Mouse (Mus musculus) embryo, embryonic 11 days (tissue): Measurements from ENCODE around the gene Olfr1009.
"Not testable (repeated sequence)": the region's sequence is repeated elsewhere in the genome, so short reads cannot be mapped to it uniquely, and the experiment has no call there.

Experiments
- DNase-seq: peaks from one replicate; pipeline ENCODE4 v3.0.0-alpha.2; 2015

The Olfr1009 gene

DNA sequence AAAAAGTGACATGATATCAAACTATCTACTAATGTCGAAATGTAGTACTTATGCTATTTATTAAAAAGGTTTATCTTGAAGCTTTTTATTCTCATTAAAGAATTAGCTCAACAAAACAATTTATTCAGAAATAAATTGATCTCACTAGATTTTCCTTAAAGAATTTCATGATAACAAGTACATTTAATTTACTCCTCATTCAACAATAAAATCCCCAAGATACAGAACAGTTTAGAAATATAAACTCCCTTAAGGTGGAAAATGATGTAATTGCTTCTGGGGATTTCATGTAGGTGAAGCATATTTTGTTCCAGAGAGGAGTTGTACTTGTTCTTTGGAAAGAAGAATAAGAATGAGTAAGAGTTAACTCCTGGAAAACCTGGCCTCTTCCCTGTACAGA lies at the start of gene Olfr1009:
TSS of gene Olfr1009 (plus strand) at position 301 of the 400 bp plus-strand sequence.
- DNase-seq: no peak

DNA sequence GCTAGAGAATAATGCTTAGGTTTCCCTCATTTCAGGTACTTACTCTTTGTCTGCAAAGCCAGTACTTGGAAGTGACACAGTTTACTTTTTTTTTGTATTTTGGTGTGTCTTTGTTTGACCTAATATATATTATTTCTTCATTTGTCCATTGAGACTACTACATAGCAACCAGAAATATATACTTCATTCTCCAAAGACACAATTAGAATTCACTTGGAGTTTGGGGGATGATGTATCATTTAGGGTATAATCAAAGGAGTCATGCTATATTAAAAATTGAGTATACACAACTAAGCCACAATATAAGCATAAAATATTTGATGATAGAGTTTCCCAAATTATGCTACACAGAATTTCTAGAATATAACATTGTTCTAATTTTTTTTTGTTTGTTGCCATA lies 36.6 kb upstream of the Olfr1009 start, which contains the start of gene Olfr1006:
TSS of gene Olfr1006 (minus strand) at position 101 of the 400 bp plus-strand sequence.
- DNase-seq: no peak

DNA sequence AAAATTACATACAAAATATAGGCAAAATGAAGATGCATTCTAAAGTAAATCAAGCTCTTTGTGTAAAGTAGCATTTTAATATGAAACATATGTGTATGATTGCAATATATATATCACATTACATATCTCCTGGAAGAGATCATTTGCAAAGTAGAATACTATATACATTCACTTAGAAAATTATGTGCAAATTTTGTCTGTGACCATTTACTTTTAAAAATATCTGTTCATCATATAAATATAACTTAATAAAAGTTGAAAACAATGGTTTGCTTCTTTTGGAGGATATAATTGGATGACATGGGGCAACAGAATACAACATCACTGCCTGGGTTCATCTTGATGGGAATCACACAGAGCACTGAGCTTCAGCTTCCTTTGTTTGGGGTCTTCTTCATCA lies 26.1 kb upstream of the Olfr1009 start, which contains the start of gene Olfr1008:
TSS of gene Olfr1008 (plus strand) at position 301 of the 400 bp plus-strand sequence.
- DNase-seq: no peak

DNA sequence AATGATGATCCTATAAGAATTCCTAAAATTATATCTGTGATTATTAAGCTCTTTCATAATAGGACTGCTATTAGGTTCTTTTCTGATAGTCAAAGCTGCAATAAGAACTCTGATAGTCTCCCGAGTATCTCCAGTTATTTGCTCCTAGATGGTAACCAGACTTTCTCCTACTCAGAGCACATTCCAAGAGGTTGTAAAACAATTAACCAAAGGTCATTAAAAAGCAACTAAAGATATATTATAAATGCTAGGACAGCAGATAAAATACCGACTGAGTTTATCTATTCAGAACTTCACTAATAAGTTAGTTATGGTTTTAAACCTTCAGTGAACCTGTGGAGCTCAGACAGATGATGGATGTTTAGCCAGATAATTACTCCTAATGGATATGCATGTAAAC lies 4.5 kb upstream of the Olfr1009 start:
- not testable (repeated sequence) for DNase-seq

DNA sequence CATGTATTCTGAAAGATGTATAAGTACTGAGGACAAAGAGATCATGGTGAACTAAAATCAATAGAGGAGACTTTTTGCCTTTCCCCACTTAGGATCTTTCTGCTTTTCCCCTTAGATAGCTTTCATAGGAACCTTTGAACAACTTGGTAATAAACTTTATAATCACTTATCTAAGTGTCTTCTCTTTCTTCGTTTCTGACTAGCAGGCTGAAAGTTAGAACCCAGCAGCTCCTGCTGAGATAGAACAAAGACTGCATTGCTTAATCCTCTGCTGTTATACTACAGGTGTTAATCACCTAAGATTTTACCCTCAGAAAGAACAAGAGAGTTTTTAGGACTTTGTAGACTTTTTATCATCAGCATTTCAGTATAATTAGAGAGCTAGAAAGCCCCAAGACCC lies 4.1 kb upstream of the Olfr1009 start:
- DNase-seq: no peak

DNA sequence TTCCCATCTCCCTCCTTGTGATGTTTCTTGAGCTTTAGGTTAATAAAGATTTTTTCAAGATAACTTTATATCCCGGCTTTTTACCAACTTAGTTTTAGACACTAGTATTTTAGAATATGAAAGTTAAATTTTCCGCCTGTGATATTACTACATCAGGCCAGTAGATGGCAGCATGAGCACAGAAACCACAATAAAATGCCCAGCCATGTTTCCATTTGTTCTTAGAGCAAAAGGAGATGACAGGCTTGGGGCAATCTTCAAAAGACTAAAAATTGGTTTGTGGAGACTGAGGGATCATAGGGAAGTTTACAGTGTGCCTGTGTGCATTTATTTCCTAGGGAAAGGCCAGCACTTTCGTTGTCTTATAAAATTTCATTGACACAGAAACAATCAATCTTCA lies 10.6 kb downstream of the Olfr1009 start:
- DNase-seq: peak; percentile 56

DNA sequence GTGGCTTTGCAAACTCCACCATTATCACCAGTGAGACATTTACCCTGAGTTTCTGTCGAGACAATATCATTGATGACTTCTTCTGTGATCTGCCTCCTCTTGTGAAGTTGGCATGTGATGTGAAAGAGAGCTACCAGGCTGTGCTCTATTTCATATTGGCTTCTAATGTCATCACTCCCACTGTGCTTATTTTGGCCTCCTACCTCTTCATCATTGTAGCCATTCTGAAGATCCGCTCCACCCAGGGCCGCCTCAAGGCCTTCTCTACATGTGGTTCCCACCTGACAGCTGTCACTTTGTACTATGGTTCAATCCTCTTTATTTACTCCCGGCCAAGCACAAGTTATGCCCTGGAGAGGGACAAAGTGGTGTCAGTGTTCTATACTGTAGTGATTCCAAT lies 38.6 kb downstream of the Olfr1009 start:
- no peak for DNase-seq

DNA sequence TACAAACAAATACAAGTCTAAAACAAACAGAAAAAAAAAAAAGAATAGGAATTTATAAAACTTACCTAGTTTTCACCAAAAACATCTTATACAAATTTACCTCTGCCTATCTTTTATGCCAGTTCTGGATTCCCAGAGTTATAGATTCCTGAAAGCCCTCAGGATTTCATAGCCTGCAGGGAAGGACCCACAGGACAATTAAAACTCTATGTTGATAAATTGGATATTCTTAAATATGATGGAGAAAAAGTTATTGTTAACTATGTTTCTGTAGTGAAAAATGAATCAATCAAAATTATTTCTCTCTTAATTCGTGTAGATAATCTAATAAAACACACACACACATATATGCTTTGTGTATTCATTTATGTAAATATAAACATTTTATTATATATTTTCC lies 47.4 kb downstream of the Olfr1009 start, which contains the start of gene Olfr1012:
TSS of gene Olfr1012 (minus strand) at position 101 of the 400 bp plus-strand sequence.
- no peak for DNase-seq

DNA sequence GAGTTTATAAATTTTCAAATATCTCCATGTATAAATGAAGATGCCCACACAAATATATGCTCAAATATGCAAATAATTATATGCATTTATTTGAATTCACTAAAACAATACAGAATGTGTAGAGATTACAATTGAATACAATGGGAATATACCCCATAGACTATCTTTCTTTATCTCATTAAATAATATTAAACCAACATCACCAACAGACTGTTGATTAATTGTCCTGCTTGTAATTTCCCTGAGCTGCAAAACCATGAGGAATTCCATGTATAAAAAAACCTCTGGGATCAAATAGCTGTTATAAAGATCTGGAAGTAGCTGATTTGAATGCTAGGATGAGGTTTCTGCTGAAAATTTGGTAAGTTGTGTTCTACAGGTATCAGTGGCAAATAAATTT lies 51.6 kb downstream of the Olfr1009 start, which contains the start of gene Olfr1013:
TSS of gene Olfr1013 (plus strand) at position 301 of the 400 bp plus-strand sequence.
- no peak for DNase-seq

DNA sequence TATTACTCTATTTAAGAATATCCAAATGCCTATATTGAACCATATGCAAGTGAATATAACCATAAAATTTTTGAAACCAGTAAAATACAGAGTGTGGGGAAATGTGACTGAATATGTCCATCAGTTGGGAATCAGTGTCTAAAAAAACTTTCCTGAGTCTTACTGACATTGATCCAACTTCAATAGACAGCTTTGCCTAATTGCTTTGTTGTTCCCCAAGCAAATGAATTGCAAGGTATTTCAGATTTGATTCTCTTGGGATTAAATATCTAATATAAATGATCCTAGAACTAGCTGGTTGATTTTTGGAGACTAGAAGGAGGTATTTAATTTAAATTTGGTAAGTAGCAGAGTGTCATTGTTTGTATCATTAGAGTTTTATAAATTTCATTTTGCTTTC lies 57.2 kb downstream of the Olfr1009 start, which contains the start of gene Olfr1014:
TSS of gene Olfr1014 (plus strand) at position 301 of the 400 bp plus-strand sequence.
- DNase-seq: no peak
